Mouse (Mus musculus) embryonic fibroblast, embryonic 13.5 days (primary cell): Measurements from ENCODE around the gene Cemip2. TPM values are rescaled to one million over a fixed set of nuclear protein-coding genes. Genes with fewer than 3 reads are reported as not detected.

Experiments used
- H3K27ac ChIP-seq: 2 replicates; pipeline ENCODE4 v1.5.1; 2012; ENCODE audit warnings: low read length, control low read depth, inconsistent platforms; ENCODE audit not compliant: insufficient read depth
- H3K4me1 ChIP-seq: 2 replicates; pipeline ENCODE4 v1.6.1; 2011; ENCODE audit warnings: low read length; ENCODE audit not compliant: control insufficient read depth, insufficient read depth
- H3K4me3 ChIP-seq: 2 replicates; pipeline ENCODE4 v1.5.1; 2011; ENCODE audit warnings: mild to moderate bottlenecking, control low read depth, low read length; ENCODE audit not compliant: insufficient read depth
- CTCF ChIP-seq: IDR thresholded peaks from 2 replicates; pipeline ENCODE4 v1.5.1; 2011; ENCODE audit warnings: mild to moderate bottlenecking, control low read depth, low read length, moderate library complexity, borderline replicate concordance; ENCODE audit not compliant: insufficient read depth
- POLR2A ChIP-seq: IDR thresholded peaks from 2 replicates; pipeline ENCODE4 v1.6.1; 2011; ENCODE audit warnings: low read depth, mild to moderate bottlenecking, control low read depth, low read length, moderate library complexity
- polyA plus RNA-seq: library from polyadenylated mRNA; stranded (reverse); fragments of >200 nt; gene quantifications from 2 replicates; pipeline ENCODE4 v1.2.4, GENCODE M21; 2011; ENCODE audit warnings: low read depth; ENCODE audit not compliant: missing spikeins, insufficient read length

Gene Cemip2
- polyA plus RNA-seq, 1 experiment = 24.0 TPM

- Histone ChIP-seq H3K27ac (no peak overlapping the region), H3K4me3 (no peak overlapping the region), H3K4me1 (peaks cover 3% of the 10 kb centered on the region; the same call in 1 of the 2 replicates)
- TF ChIP-seq CTCF (no peak), POLR2A (no peak)
Observed at GRCm38 (mm10) chr19:21805305-21805704, 27.2 kb downstream of the Cemip2 start.

GRCm38 (mm10) chr19:21810135-21810534 is 32.0 kb downstream of the Cemip2 start:
- no peak for TF ChIP-seq POLR2A
- TF ChIP-seq CTCF = no peak
- Histone ChIP-seq H3K27ac (no peak overlapping the region), H3K4me3 (no peak overlapping the region), H3K4me1 (peaks cover 5% of the 10 kb centered on the region; the same call in 1 of the 2 replicates)

DNA sequence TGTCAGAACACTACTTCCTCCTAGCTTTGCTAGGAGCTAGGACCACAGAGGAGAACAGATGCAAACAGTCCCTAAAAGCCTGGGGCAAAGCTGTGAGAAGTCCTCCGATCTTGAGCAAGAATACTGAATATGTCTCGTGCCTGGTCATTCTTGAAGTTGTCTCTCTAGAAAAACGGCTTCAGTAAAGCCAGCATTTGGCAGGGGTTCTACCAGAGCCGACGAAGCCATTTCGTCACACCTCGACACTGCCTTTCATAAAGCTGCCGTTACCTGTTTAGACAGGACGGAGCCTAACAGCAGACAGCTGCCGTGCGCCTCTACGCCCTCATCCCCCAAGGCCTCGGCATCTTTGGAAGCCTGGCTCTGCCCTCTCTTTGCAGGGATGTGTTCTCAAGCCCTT is 35.4 kb downstream of the Cemip2 start:
- TF ChIP-seq POLR2A (no peak), CTCF (no peak)
- H3K4me1 ChIP-seq = 0 out of 2 replicates have a peak, but pooled peaks cover 2% of the 10 kb centered on the region

DNA sequence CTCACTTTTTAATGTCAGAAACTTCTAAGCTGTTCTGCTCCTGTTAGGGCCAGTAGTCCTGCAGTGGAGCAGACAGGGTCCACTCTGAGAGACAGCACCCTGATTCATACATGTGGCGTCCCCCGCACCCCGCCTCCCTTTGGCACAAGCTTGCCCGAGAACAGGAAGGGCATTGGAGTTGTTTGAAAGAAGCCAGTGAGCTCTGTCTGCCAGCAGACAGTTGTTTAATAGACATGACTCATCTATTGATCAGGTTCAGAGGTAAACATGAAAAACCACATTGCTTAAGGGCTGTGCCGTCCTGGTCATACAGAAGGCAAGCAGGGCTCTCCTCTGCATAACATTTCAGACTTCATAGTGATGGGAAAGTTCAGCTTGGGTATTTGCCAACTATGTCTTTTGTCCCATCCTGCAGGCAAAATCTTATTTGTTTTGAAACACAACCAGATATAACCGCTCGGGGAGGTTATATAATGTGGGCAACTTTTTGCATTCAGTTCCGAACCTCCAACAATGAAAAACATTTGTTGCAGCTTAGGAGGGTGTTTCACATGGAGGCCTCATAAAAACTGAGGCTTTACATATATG is 36.4 kb downstream of the Cemip2 start:
- TF ChIP-seq CTCF (no peak), POLR2A (no peak)
- H3K4me3 ChIP-seq = no peak overlapping the region
- H3K27ac ChIP-seq = no peak overlapping the region
- H3K4me1 ChIP-seq = peaks cover 5% of the 10 kb centered on the region; the same call in 1 of the 2 replicates

More for the DNA sequence above, 35.4 kb downstream of the Cemip2 start:
- Histone ChIP-seq H3K4me3 (no peak overlapping the region), H3K27ac (no peak overlapping the region)

GRCm38 (mm10) chr19:21816260-21816659 is 38.1 kb downstream of the Cemip2 start:
- H3K27ac ChIP-seq = no peak overlapping the region
- H3K4me1 ChIP-seq = peaks cover 7% of the 10 kb centered on the region
- no peak for TF ChIP-seq CTCF
- no peak for TF ChIP-seq POLR2A

DNA sequence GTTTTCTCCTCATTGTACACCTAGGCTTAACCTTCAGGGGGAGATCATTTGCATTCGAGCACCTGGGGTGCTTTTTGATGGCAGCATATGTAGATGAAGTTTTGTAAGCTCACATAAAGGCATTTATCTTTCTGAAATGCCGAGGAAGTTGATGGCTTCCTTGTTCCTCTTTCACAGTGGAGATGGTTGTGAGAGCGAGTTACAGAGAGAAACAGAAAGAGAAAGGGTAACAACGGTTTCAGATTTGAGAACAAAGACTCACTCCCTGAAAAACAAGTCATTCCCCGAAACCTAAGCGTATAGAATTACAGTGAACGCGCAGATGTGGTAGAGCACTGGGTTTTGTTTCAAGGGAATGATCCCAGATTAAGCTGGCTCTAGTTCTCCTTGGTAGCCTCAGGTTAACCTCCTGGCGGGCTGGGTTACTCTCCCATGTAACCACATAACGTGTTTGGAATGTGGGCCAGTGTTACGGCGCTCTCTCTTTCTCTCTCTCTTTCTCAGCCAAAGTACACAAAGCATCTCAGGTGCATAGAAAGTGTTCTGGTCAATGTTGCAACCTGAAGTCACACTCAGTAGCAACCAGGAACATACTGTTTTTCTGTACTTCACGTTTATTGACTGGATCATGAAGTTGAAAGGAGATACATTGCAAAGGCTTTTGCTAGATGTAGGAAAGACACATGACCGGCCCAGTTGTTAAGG is 40.0 kb downstream of the Cemip2 start:
- Histone ChIP-seq H3K4me3 (no peak overlapping the region), H3K27ac (no peak overlapping the region), H3K4me1 (peaks cover 7% of the 10 kb centered on the region)
- TF ChIP-seq CTCF (no peak), POLR2A (no peak)

More at GRCm38 (mm10) chr19:21816260-21816659, 38.1 kb downstream of the Cemip2 start:
- H3K4me3 ChIP-seq = no peak overlapping the region

GRCm38 (mm10) chr19:21819585-21819984 is 41.4 kb downstream of the Cemip2 start:
- no peak overlapping the region for H3K27ac ChIP-seq
- H3K4me3 ChIP-seq = no peak overlapping the region
- TF ChIP-seq CTCF (no peak), POLR2A (no peak)
- peaks cover 5% of the 10 kb centered on the region for H3K4me1 ChIP-seq

DNA sequence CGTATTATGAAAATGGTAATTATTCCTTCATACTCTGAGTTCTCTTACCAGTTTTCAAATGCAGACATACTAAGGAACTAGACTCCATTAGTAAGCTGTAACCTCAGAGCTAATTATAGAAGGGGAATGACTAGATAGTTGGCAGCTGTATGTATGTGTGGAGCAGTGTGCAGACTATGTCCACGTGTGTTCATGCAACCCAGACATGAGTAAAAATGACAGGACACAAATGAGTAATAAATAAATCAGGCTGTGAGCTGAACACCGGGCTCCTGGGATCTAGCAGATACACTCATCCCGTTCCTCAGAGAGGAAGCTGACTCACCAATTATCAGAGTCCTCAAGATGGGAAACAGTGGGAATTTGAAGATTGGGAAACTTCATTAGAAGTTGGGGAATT is 42.0 kb downstream of the Cemip2 start:
- TF ChIP-seq CTCF (no peak), POLR2A (no peak)
- H3K4me1 ChIP-seq = peaks cover 5% of the 10 kb centered on the region
- no peak overlapping the region for H3K4me3 ChIP-seq
- no peak overlapping the region for H3K27ac ChIP-seq

GRCm38 (mm10) chr19:21821877-21822276 is 43.7 kb downstream of the Cemip2 start:
- Histone ChIP-seq H3K4me1 (peaks cover 5% of the 10 kb centered on the region), H3K4me3 (no peak overlapping the region), H3K27ac (no peak overlapping the region)
- TF ChIP-seq POLR2A (no peak), CTCF (no peak)

DNA sequence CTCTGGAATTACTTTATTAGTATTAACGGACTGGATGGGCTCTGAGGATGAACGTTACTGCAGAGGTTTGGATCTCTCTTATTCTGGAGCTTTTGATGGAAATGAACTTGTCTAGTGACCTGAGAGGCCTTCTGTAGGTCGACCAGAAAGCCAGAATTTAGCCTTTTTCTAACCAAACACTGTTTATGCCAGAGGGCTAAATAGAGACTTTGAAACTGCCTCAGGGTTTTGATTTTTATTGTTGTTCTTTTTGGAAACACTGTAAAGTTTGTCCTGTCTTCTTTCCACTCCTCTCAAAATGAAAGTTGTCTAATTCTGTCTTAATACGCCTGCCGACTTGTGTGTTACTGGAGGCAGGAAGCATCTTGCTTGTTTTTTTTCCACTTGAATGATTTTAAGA is 46.0 kb downstream of the Cemip2 start:
- Histone ChIP-seq H3K4me3 (no peak overlapping the region), H3K4me1 (peaks cover 3% of the 10 kb centered on the region; the same call in 1 of the 2 replicates), H3K27ac (no peak overlapping the region)
- TF ChIP-seq CTCF (no peak), POLR2A (no peak)
